ENCODE assay signal across 25 mouse cellular contexts in the genomic region with DNA sequence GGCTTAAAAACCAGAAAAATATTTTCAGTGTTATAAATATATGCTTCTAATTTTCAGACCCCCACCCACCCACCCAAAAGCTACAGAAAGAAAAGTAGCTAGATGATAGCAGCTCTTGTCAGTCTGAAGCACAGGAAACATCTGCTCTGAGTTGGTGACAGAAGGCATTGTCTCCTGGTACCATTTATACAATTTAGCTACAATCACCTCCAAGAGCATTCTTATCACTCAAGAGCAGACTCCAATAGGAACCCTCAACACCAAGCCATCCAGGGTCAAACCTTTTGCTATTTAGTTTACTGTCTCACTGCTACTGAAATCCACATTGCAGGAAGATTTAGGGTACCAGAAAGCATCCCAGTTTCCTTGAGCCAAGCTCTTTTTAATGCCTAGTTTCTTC. TPM values are rescaled to one million over a fixed set of nuclear protein-coding genes. Genes with fewer than 3 reads are reported as not detected.
DNase-seq lines count a peak whose midpoint lies in the region; ATAC-seq lines count a peak whose summit lies in the region.
"Had no signal": no experiment of that assay in that cellular context is flagged by ENCODE, and none has a peak within 500 bp of the region (broad histone marks: within the 10 kb centered on the region; RNA-seq: fewer than 3 reads in every experiment).

No protein-coding gene starts in this region.

- H3K4me3 ChIP-seq in liver, embryonic 12.5 days, result no peak overlapping the region
- H3K4me3 ChIP-seq in liver, embryonic 15.5 days (replicated peaks), result no peak overlapping the region
- H3K4me3 ChIP-seq in hindbrain, embryonic 16.5 days (ENCODE audit: low read length), result no peak overlapping the region
- H3K4me3 ChIP-seq: embryonic facial prominence, embryonic 12.5 days; embryonic facial prominence, embryonic 15.5 days; forebrain, embryonic 15.5 days; heart, embryonic 15.5 days; hindbrain, embryonic 10.5 days; hindbrain, embryonic 13.5 days had no signal

- H3K4me2 ChIP-seq in liver, embryonic 12.5 days, result no peak overlapping the region
- no peak overlapping the region for H3K4me2 ChIP-seq in liver, embryonic 15.5 days
- H3K4me2 ChIP-seq in hindbrain, embryonic 16.5 days (ENCODE audit: low read length), result no peak overlapping the region
- H3K4me2 ChIP-seq: embryonic facial prominence, embryonic 12.5 days; embryonic facial prominence, embryonic 15.5 days; forebrain, embryonic 15.5 days; heart, embryonic 11.5 days; heart, embryonic 15.5 days; hindbrain, embryonic 13.5 days had no signal

- no peaks in the 10 kb centered on the region for H3K27me3 ChIP-seq in liver, embryonic 12.5 days (replicated peaks)
- no peaks in the 10 kb centered on the region for H3K27me3 ChIP-seq in liver, embryonic 15.5 days
- no peaks in the 10 kb centered on the region for H3K27me3 ChIP-seq in hindbrain, embryonic 16.5 days (replicated peaks; ENCODE audit: control insufficient read depth, insufficient read depth, low read length)
- H3K27me3 ChIP-seq: embryonic facial prominence, embryonic 12.5 days; embryonic facial prominence, embryonic 15.5 days; forebrain, embryonic 15.5 days; heart, embryonic 15.5 days; hindbrain, embryonic 13.5 days; Patski had no signal

- no peaks in the 10 kb centered on the region for H3K9me3 ChIP-seq in liver, embryonic 12.5 days (replicated peaks)
- no peaks in the 10 kb centered on the region for H3K9me3 ChIP-seq in liver, embryonic 15.5 days (replicated peaks)
- no peaks in the 10 kb centered on the region for H3K9me3 ChIP-seq in hindbrain, embryonic 16.5 days (ENCODE audit: control insufficient read depth, low read length)
- H3K9me3 ChIP-seq: embryonic facial prominence, embryonic 12.5 days; embryonic facial prominence, embryonic 15.5 days; forebrain, embryonic 15.5 days; heart, embryonic 15.5 days; hindbrain, embryonic 10.5 days; hindbrain, embryonic 13.5 days had no signal

- no peak overlapping the region for H3K9ac ChIP-seq in liver, embryonic 12.5 days
- no peak overlapping the region for H3K9ac ChIP-seq in liver, embryonic 15.5 days
- H3K9ac ChIP-seq in hindbrain, embryonic 16.5 days (ENCODE audit: low read depth, low read length), result no peak overlapping the region
- H3K9ac ChIP-seq: embryonic facial prominence, embryonic 12.5 days; embryonic facial prominence, embryonic 15.5 days; forebrain, embryonic 15.5 days; heart, embryonic 15.5 days; hindbrain, embryonic 13.5 days had no signal

- H3K4me1 ChIP-seq in liver, embryonic 12.5 days, result peaks cover 13% of the 10 kb centered on the region
- H3K4me1 ChIP-seq in liver, embryonic 15.5 days (replicated peaks), result 0 out of 2 replicates have a peak, but pooled peaks cover 6% of the 10 kb centered on the region
- H3K4me1 ChIP-seq in hindbrain, embryonic 16.5 days (ENCODE audit: control insufficient read depth, insufficient read depth, low read depth, low read length), result no peaks in the 10 kb centered on the region
- H3K4me1 ChIP-seq: embryonic facial prominence, embryonic 12.5 days; embryonic facial prominence, embryonic 15.5 days; forebrain, embryonic 15.5 days; heart, embryonic 15.5 days; hindbrain, embryonic 10.5 days; hindbrain, embryonic 13.5 days had no signal

- peaks cover 89% of the 10 kb centered on the region for H3K36me3 ChIP-seq in liver, embryonic 12.5 days
- H3K36me3 ChIP-seq in liver, embryonic 15.5 days (replicated peaks), result peaks cover 70% of the 10 kb centered on the region
- peaks cover 57% of the 10 kb centered on the region for H3K36me3 ChIP-seq in hindbrain, embryonic 16.5 days (ENCODE audit: control insufficient read depth, insufficient read depth, low read length)

- ATAC-seq in liver, embryonic 12.5 days, result peak; percentile 64
- peak; percentile 65 for ATAC-seq in common myeloid progenitor, adult 5-6 weeks (replicated peaks; ENCODE audit: low read depth, poor library complexity, severe bottlenecking)
- peak; percentile 37; the same call in 1 of the 2 replicates for ATAC-seq in liver, embryonic 15.5 days (ENCODE audit: insufficient read depth)
- peak; percentile 91 for ATAC-seq in megakaryocyte-erythroid progenitor cell, adult 5-6 weeks (replicated peaks; ENCODE audit: low FRiP score, low TSS enrichment, poor library complexity, severe bottlenecking)
- no peak for ATAC-seq in hindbrain, embryonic 16.5 days
- ATAC-seq: CD4-positive, CD25-positive, alpha-beta regulatory T cell, adult 4 months; forebrain, embryonic 15.5 days; hindbrain, postnatal 0 days; inflammation-experienced regulatory T-cells, adult 6 months; Patski had no signal

- no peak for DNase-seq in liver
- no peak for DNase-seq in spleen, postnatal 14 days (ENCODE audit: low spot score in 2 of 2)
- DNase-seq in adrenal gland, postnatal 10 days, result no peak
- DNase-seq: adrenal gland, adult 2 months; adrenal gland, postnatal 25 days; gastrocnemius, postnatal 10 days; gastrocnemius, postnatal 36 days; heart, postnatal 10 days; heart, postnatal 36 days had no signal

- no peak overlapping the region for H3K27ac ChIP-seq in liver, embryonic 12.5 days
- H3K27ac ChIP-seq in liver, embryonic 15.5 days (replicated peaks), result no peak overlapping the region
- H3K27ac ChIP-seq in hindbrain, embryonic 16.5 days (ENCODE audit: low read depth, low read length), result no peak overlapping the region
- H3K27ac ChIP-seq: embryonic facial prominence, embryonic 12.5 days; embryonic facial prominence, embryonic 15.5 days; forebrain, embryonic 15.5 days; heart, embryonic 15.5 days; hindbrain, embryonic 10.5 days; hindbrain, embryonic 13.5 days; hindbrain, postnatal 0 days had no signal

RNA-seq across cellular contexts. Expression of gene Trap1, which starts 19.3 kb away (rescaled TPM):
- 99.4 and 104 TPM in 2 replicates for polyA plus RNA-seq in liver, embryonic 12.5 days (2016; fragmentation: Nextera tagmentation; extraction: Ambion mirVana)
- total RNA-seq in common myeloid progenitor, adult 5-6 weeks (2017), result 154 and 169 TPM in 2 replicates
- polyA plus RNA-seq in liver, embryonic 15.5 days (2015; fragmentation: Nextera tagmentation; extraction: Ambion mirVana), result 75.6 and 81.1 TPM in 2 replicates
- total RNA-seq in megakaryocyte-erythroid progenitor cell, adult 5-6 weeks (2014; fragmentation: Nextera tagmentation), result 137 and 143 TPM in 2 replicates
- total RNA-seq in megakaryocyte-erythroid progenitor cell, adult 5-6 weeks (2017), result 152 and 170 TPM in 2 replicates
- 54.4 and 59.1 TPM in 2 replicates for polyA plus RNA-seq in hindbrain, embryonic 16.5 days (2015; fragmentation: Nextera tagmentation; extraction: Ambion mirVana)
- total RNA-seq in adrenal gland, postnatal 10 days (2021), result 100 to 1,000 TPM; 189 to 198 TPM
